Mouse (Mus musculus) small intestine, adult 2 months (tissue): ENCODE measurements around the gene Pard3b.

Experiments used
- CTCF ChIP-seq: fragments of 200-500 bp; IDR thresholded peaks from 2 replicates; pipeline ENCODE4 v1.5.1; 2012; ENCODE audit warnings: low read depth, mild to moderate bottlenecking, control low read depth, inconsistent platforms, low read length, moderate library complexity, mixed read lengths; ENCODE audit not compliant: insufficient replicate concordance, insufficient read length; ENCODE audit errors: extremely low read depth
- POLR2A ChIP-seq: fragments of 200-500 bp; IDR thresholded peaks from 2 replicates; pipeline ENCODE4 v1.6.1; 2012; ENCODE audit warnings: low read depth, mild to moderate bottlenecking, control low read depth, inconsistent platforms, low read length, moderate library complexity

DNA sequence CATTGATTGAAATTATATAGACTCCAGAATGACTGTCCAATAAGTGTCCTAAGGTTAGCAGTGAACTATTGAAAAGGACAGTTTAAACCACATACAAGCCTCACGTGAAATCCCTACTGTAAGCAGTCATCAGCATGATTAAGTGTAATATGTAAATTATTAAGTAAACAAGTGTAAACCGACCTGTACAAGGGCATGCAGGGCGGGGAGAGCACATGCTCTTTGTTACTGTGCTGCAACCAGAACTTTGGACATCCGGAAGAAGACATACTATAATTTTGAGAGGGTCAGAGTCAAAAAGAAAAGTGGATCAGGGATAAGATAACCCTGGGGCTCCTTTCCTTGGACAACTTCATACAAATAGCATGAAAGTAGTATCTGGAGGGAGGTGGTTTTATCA is 749.4 kb downstream of the Pard3b start:
- no peak for TF ChIP-seq CTCF
- TF ChIP-seq POLR2A: no peak
